ENCODE assay signal across 10 mouse cellular contexts in the genomic region with DNA sequence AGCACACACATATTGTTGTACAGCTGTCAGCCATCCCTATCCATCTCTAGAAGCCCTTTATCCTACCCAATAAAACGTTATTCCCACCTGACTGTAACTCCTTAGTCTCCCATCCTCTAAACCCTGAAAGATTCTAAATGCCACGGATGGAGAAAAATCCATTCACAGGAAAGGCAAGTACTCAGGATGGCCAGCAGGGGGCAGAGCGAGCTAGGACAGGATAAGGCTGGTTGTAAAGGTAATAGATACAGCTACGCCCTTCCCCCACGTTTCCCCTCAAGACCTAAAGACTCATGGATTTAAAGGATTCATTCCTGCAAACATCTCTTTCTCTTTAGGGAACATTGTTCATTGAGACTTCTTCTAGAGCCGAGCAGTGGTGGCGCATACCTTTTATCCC. TPM values are rescaled to one million over a fixed set of nuclear protein-coding genes. Genes with fewer than 3 reads are reported as not detected.
DNase-seq lines count a peak whose midpoint lies in the region; ATAC-seq and TF ChIP-seq lines count a peak whose summit lies in the region.
"Had no signal": no experiment of that assay in that cellular context is flagged by ENCODE, and none has a peak within 500 bp of the region (broad histone marks: within the 10 kb centered on the region; RNA-seq: fewer than 3 reads in every experiment).

No protein-coding gene starts in this region.

- H3K4me3 ChIP-seq in thymus, adult 2 months (ENCODE audit: control insufficient read depth, insufficient read depth, low read length), result no peak overlapping the region
- no peak overlapping the region for H3K4me3 ChIP-seq in embryonic fibroblast, embryonic 13.5 days (ENCODE audit: insufficient read depth, low read length)
- H3K4me3 ChIP-seq in kidney, postnatal 0 days (replicated peaks; ENCODE audit: low read depth, low read length), result no peak overlapping the region
- H3K4me3 ChIP-seq: limb, embryonic 12.5 days had no signal

- H3K36me3 ChIP-seq in thymus, adult 2 months (ENCODE audit: control insufficient read depth, insufficient read depth, low read length), result no peaks in the 10 kb centered on the region
- no peaks in the 10 kb centered on the region for H3K36me3 ChIP-seq in kidney, postnatal 0 days (ENCODE audit: insufficient read depth, low read length)
- H3K36me3 ChIP-seq: limb, embryonic 12.5 days had no signal

- no peak for ATAC-seq in kidney, postnatal 0 days (replicated peaks; ENCODE audit: low FRiP score, low read depth)

- no peak for TF ChIP-seq POLR2A in thymus, adult 2 months (IDR thresholded peaks at IDR 0.05; ENCODE audit: control insufficient read depth, extremely low read depth, insufficient read depth, low read length, poor library complexity)
- TF ChIP-seq POLR2A in embryonic fibroblast, embryonic 13.5 days (IDR thresholded peaks at IDR 0.05; ENCODE audit: low read depth, low read length), result no peak

- H3K9ac ChIP-seq in kidney, postnatal 0 days (ENCODE audit: low read depth, low read length), result no peak overlapping the region
- H3K9ac ChIP-seq: limb, embryonic 12.5 days had no signal

- no peak for TF ChIP-seq CTCF in thymus, adult 2 months (IDR thresholded peaks at IDR 0.05; ENCODE audit: borderline replicate concordance, control insufficient read depth, extremely low read depth, insufficient read depth, low read length, poor library complexity)
- peak; percentile 81; the same call in 1 of the 2 replicates for TF ChIP-seq CTCF in embryonic fibroblast, embryonic 13.5 days (IDR thresholded peaks at IDR 0.05; ENCODE audit: borderline replicate concordance, insufficient read depth, low read length)
- peak; percentile 99 for TF ChIP-seq CTCF in kidney, postnatal 0 days (IDR thresholded peaks at IDR 0.05; ENCODE audit: low read depth)

- H3K4me1 ChIP-seq in thymus, adult 2 months (replicated peaks; ENCODE audit: control insufficient read depth, insufficient read depth, low read length), result peaks cover 6% of the 10 kb centered on the region
- no peaks in the 10 kb centered on the region for H3K4me1 ChIP-seq in embryonic fibroblast, embryonic 13.5 days (ENCODE audit: control insufficient read depth, insufficient read depth, low read length)
- no peaks in the 10 kb centered on the region for H3K4me1 ChIP-seq in kidney, postnatal 0 days (replicated peaks; ENCODE audit: insufficient read depth, low read length)
- H3K4me1 ChIP-seq: limb, embryonic 12.5 days had no signal

- no peak overlapping the region for H3K27ac ChIP-seq in thymus, adult 2 months (ENCODE audit: control insufficient read depth, insufficient read depth, low read length)
- no peak overlapping the region for H3K27ac ChIP-seq in embryonic fibroblast, embryonic 13.5 days (ENCODE audit: insufficient read depth, low read length)
- H3K27ac ChIP-seq in kidney, postnatal 0 days, result no peak overlapping the region
- H3K27ac ChIP-seq: limb, embryonic 12.5 days had no signal

- no peaks in the 10 kb centered on the region for H3K9me3 ChIP-seq in kidney, postnatal 0 days (replicated peaks; ENCODE audit: low read length)
- H3K9me3 ChIP-seq: limb, embryonic 12.5 days had no signal

- WGBS in thymus, adult 2 months, result 27% methylated on average over 7 of the region's 7 CpGs
- 17% methylated on average over 7 of the region's 7 CpGs for WGBS in kidney, postnatal 0 days

- H3K4me2 ChIP-seq in kidney, postnatal 0 days (ENCODE audit: low read length), result no peak overlapping the region; the same call in 1 of the 2 replicates
- H3K4me2 ChIP-seq: limb, embryonic 12.5 days had no signal

- H3K27me3 ChIP-seq in thymus, adult 2 months (ENCODE audit: control insufficient read depth, insufficient read depth, low read length), result no peaks in the 10 kb centered on the region
- H3K27me3 ChIP-seq in kidney, postnatal 0 days (ENCODE audit: insufficient read depth, low read length), result no peaks in the 10 kb centered on the region

- DNase-seq in adrenal gland, adult (ENCODE audit: inconsistent age in 2 of 2, low spot score in 1 of 2), result peak; percentile 49 to 76
- no peak for DNase-seq in adrenal gland, adult 8-10 months
- DNase-seq in thymus, adult 2 months, result peak; percentile 53
- no peak for DNase-seq in thymus, adult 18-20 months
- peak; percentile 85 for DNase-seq in kidney, postnatal 0 days (ENCODE audit: low spot score)
- peak; percentile 67 for DNase-seq in lung, postnatal 14 days
- DNase-seq in right cerebral cortex, postnatal 14 days, result peak; percentile 62

RNA-seq across cellular contexts. Expression of a gene that starts 34.0 kb away (rescaled TPM):
- total RNA-seq in adrenal gland, adult 8-10 months (2022), result 10 to 100 TPM in 3 of 4 experiments, 1 to 10 TPM in 1; 8.9 to 14.3 (median 12.2) TPM
- polyA plus RNA-seq in thymus, adult 2 months (2012; rRNA removed), result 606 and 690 TPM in 2 replicates
- polyA plus RNA-seq in embryonic fibroblast, embryonic 13.5 days (2011; ENCODE audit: insufficient read length, low read depth, missing spikeins), result 0.40 and 1.1 TPM in 2 replicates
- 10.5 and 13.1 TPM in 2 replicates for polyA plus RNA-seq in kidney, postnatal 0 days (2015; fragmentation: Nextera tagmentation; extraction: Ambion mirVana)

RNA-seq across cellular contexts. Expression of a gene that starts 38.4 kb away (rescaled TPM):
- total RNA-seq in adrenal gland, adult 8-10 months (2022), result not detected
- not detected in 2 replicates for polyA plus RNA-seq in thymus, adult 2 months (2012; rRNA removed)
- 0.47 and 0.51 TPM in 2 replicates for polyA plus RNA-seq in embryonic fibroblast, embryonic 13.5 days (2011; ENCODE audit: insufficient read length, low read depth, missing spikeins)
- 1.1 and 1.6 TPM in 2 replicates for polyA plus RNA-seq in kidney, postnatal 0 days (2015; fragmentation: Nextera tagmentation; extraction: Ambion mirVana)
- polyA plus RNA-seq: C2C12; limb, embryonic 12.5 days had no signal

RNA-seq across cellular contexts. Expression of a gene that starts 39.3 kb away (rescaled TPM):
- 10 to 100 TPM; 14.7 to 19.0 (median 17.1) TPM for total RNA-seq in adrenal gland, adult 8-10 months (2022)
- polyA plus RNA-seq in thymus, adult 2 months (2012; rRNA removed), result 28.6 and 32.5 TPM in 2 replicates
- polyA plus RNA-seq in embryonic fibroblast, embryonic 13.5 days (2011; ENCODE audit: insufficient read length, low read depth, missing spikeins), result 2.4 and 5.6 TPM in 2 replicates
- 32.6 and 32.9 TPM in 2 replicates for polyA plus RNA-seq in kidney, postnatal 0 days (2015; fragmentation: Nextera tagmentation; extraction: Ambion mirVana)

RNA-seq across cellular contexts. Expression of a gene that starts 52.0 kb away (rescaled TPM):
- total RNA-seq in adrenal gland, adult 8-10 months (2022), result 100 to 1,000 TPM in 2 of 4 experiments, 10 to 100 TPM in 2; 61.9 to 148 (median 104) TPM
- 24.9 and 42.7 TPM in 2 replicates for polyA plus RNA-seq in thymus, adult 2 months (2012; rRNA removed)
- polyA plus RNA-seq in embryonic fibroblast, embryonic 13.5 days (2011; ENCODE audit: insufficient read length, low read depth, missing spikeins), result 5.5 TPM in 2 replicates
- polyA plus RNA-seq in kidney, postnatal 0 days (2015; fragmentation: Nextera tagmentation; extraction: Ambion mirVana), result 0.17 TPM in 1 of 2 replicates, not detected in the other
- polyA plus RNA-seq: limb, embryonic 12.5 days had no signal

Comparison
In these comparisons a context has a peak if more than half of its experiments do, and no peak if none do; other contexts are left out.
1. DNase-seq: peak in adrenal gland, adult (2 of 2), thymus, adult 2 months (single experiment), kidney, postnatal 0 days (single experiment), lung, postnatal 14 days (single experiment) and right cerebral cortex, postnatal 14 days (single experiment); none in adrenal gland, adult 8-10 months (single experiment) and thymus, adult 18-20 months (0 of 2).
2. RNA of a gene that starts 34.0 kb away (polyA plus RNA-seq): 606 to 690 TPM in thymus, adult 2 months; 10.5 to 13.1 TPM in kidney, postnatal 0 days and 0.40 to 1.1 TPM in embryonic fibroblast, embryonic 13.5 days; every median in the first group is over 10 times any median in the second.